Mouse (Mus musculus): ENCODE data around the gene Zfp950.

GRCm38 (mm10) chr19:61080251-61080749 is 60.3 kb downstream of the Zfp950 start:
- no peak for TF ChIP-seq POLR2A (IDR thresholded peaks at IDR 0.05; ENCODE audit: insufficient read length, low read depth)
- TF ChIP-seq E2F4 (IDR thresholded peaks at IDR 0.05; ENCODE audit: insufficient read depth), result no peak
- TF ChIP-seq MYOG (IDR thresholded peaks at IDR 0.05; ENCODE audit: control insufficient read depth in 1 of 3, insufficient read depth in 1 of 3, insufficient read length in 2 of 3, low read depth in 2 of 3), result no peak
- no peak for TF ChIP-seq SRF (IDR thresholded peaks at IDR 0.05; ENCODE audit: control insufficient read depth, insufficient read length, low read depth)

Measured in myocyte (in vitro differentiated cells).